Mouse (Mus musculus) MEL (cell line): Measurements from ENCODE around the gene Megf8. TPM values are rescaled to one million over a fixed set of nuclear protein-coding genes. Genes with fewer than 3 reads are reported as not detected.

ENCODE experiments used
- DNase-seq: peaks from one replicate; pipeline ENCODE4 v3.0.0; 2011; ENCODE audit warnings: low read depth, low spot score
- H3K27ac ChIP-seq: 2 replicates; pipeline ENCODE4 v1.5.1; 2012; ENCODE audit warnings: low read depth, mild to moderate bottlenecking, control low read depth, low read length, moderate library complexity; ENCODE audit not compliant: control insufficient read depth
- H3K27me3 ChIP-seq, 2 experiments: fragments of 150-350 bp in 1 of 2; sonication (generic) in 1 of 2; 2 replicates each; pipeline ENCODE4 v1.6.1; 2012; ENCODE audit warnings: low read length in 2 of 2, mild to moderate bottlenecking in 2 of 2, improper control_type of control experiment in 1 of 2, moderate library complexity in 1 of 2; ENCODE audit not compliant: insufficient read depth in 2 of 2, control insufficient read depth in 1 of 2
- H3K36me3 ChIP-seq, 2 experiments: 2 replicates each; pipeline ENCODE4 v1.6.1; 2012 to 2014; ENCODE audit warnings: low read length in 2 of 2, improper control_type of control experiment in 1 of 2, inconsistent platforms in 1 of 2, mild to moderate bottlenecking in 1 of 2; ENCODE audit not compliant: insufficient read depth in 2 of 2, control insufficient read depth in 1 of 2
- H3K4me1 ChIP-seq, 2 experiments: fragments of 150-350 bp in 1 of 2; sonication (generic) in 1 of 2; 2 replicates each; pipeline ENCODE4 v1.6.1; 2012; ENCODE audit warnings: low read length in 2 of 2, improper control_type of control experiment in 1 of 2, mild to moderate bottlenecking in 1 of 2; ENCODE audit not compliant: insufficient read depth in 2 of 2, control insufficient read depth in 1 of 2
- H3K4me3 ChIP-seq, 2 experiments: fragments of 150-350 bp in 1 of 2; sonication (generic) in 1 of 2; 2 replicates each; pipeline ENCODE4 v1.5.1; 2012; ENCODE audit warnings: low read depth in 2 of 2, low read length in 2 of 2, mild to moderate bottlenecking in 2 of 2, moderate library complexity in 2 of 2, control low read depth in 1 of 2, improper control_type of control experiment in 1 of 2; ENCODE audit not compliant: control insufficient read depth in 1 of 2, insufficient read depth in 1 of 2
- H3K79me2 ChIP-seq: 2 replicates; pipeline ENCODE4 v1.6.1; 2012; ENCODE audit warnings: mild to moderate bottlenecking, low read length, moderate library complexity; ENCODE audit not compliant: control insufficient read depth, poor library complexity, insufficient read depth
- H3K9ac ChIP-seq: 2 replicates; pipeline ENCODE4 v1.6.1; 2012; ENCODE audit warnings: low read depth, mild to moderate bottlenecking, control low read depth, low read length, moderate library complexity; ENCODE audit not compliant: control insufficient read depth, poor library complexity, severe bottlenecking
- H3K9me3 ChIP-seq: fragments of 150-350 bp; sonication (generic); replicated peaks from 2 replicates; pipeline ENCODE4 v1.6.1; 2012; ENCODE audit warnings: mild to moderate bottlenecking, low read length, improper control_type of control experiment, moderate library complexity; ENCODE audit not compliant: insufficient read depth
- CHD1 ChIP-seq: IDR thresholded peaks from 2 replicates; pipeline ENCODE4 v1.6.1; 2012; ENCODE audit warnings: low read depth, mild to moderate bottlenecking, inconsistent platforms, low read length, improper control_type of control experiment
- E2F4 ChIP-seq: IDR thresholded peaks from 2 replicates; pipeline ENCODE4 v1.6.1; 2011; ENCODE audit warnings: low read depth, low read length, improper control_type of control experiment, borderline replicate concordance
- EP300 ChIP-seq, 2 experiments: IDR thresholded peaks; 2 replicates each; pipeline ENCODE4 v1.6.1; 2011; ENCODE audit warnings: improper control_type of control experiment in 2 of 2, low read length in 2 of 2, low read depth in 1 of 2, mild to moderate bottlenecking in 1 of 2
- ETS1 ChIP-seq: IDR thresholded peaks from 2 replicates; pipeline ENCODE4 v1.6.1; 2012; ENCODE audit warnings: low read depth, mild to moderate bottlenecking, inconsistent platforms, low read length, improper control_type of control experiment, moderate library complexity
- MAFK ChIP-seq: IDR thresholded peaks from 2 replicates; pipeline ENCODE4 v1.6.1; 2011; ENCODE audit warnings: low read depth, mild to moderate bottlenecking, low read length, improper control_type of control experiment, borderline replicate concordance
- MAX ChIP-seq: IDR thresholded peaks from 2 replicates; pipeline ENCODE4 v1.6.1; 2011; ENCODE audit warnings: low read length, improper control_type of control experiment
- MYB ChIP-seq: IDR thresholded peaks from 2 replicates; pipeline ENCODE4 v1.6.1; 2011; ENCODE audit warnings: mild to moderate bottlenecking, low read depth, low read length, improper control_type of control experiment
- RCOR1 ChIP-seq: IDR thresholded peaks from 2 replicates; pipeline ENCODE4 v1.6.1; 2012; ENCODE audit warnings: low read depth, mild to moderate bottlenecking, inconsistent platforms, low read length, improper control_type of control experiment
- SIN3A ChIP-seq: IDR thresholded peaks from 2 replicates; pipeline ENCODE4 v1.6.1; 2012; ENCODE audit warnings: low read length, improper control_type of control experiment, inconsistent platforms
- TAL1 ChIP-seq: IDR thresholded peaks from 2 replicates; pipeline ENCODE4 v1.6.1; 2012; ENCODE audit warnings: mild to moderate bottlenecking, inconsistent platforms, low read length, moderate library complexity, mixed read lengths
- TCF12 ChIP-seq: IDR thresholded peaks from 2 replicates; pipeline ENCODE4 v1.6.1; 2014; ENCODE audit warnings: low read depth, mild to moderate bottlenecking, inconsistent platforms, low read length, improper control_type of control experiment, moderate library complexity
- USF2 ChIP-seq, 2 experiments: IDR thresholded peaks; 2 replicates each; pipeline ENCODE4 v1.6.1; 2011 to 2012; ENCODE audit warnings: improper control_type of control experiment in 2 of 2, low read length in 2 of 2, borderline replicate concordance in 1 of 2, inconsistent platforms in 1 of 2, low read depth in 1 of 2, mild to moderate bottlenecking in 1 of 2; ENCODE audit not compliant: insufficient read depth in 1 of 2
- ZC3H11A ChIP-seq: IDR thresholded peaks from 2 replicates; pipeline ENCODE4 v1.6.1; 2012; ENCODE audit warnings: low read depth, mild to moderate bottlenecking, inconsistent platforms, low read length, improper control_type of control experiment
- ZNF384 ChIP-seq: IDR thresholded peaks from 2 replicates; pipeline ENCODE4 v1.6.1; 2012; ENCODE audit warnings: low read depth, mild to moderate bottlenecking, inconsistent platforms, low read length, improper control_type of control experiment
- polyA plus RNA-seq, 2 experiments: library from polyadenylated mRNA; stranded (reverse) in 1 of 2; unstranded in 1 of 2; fragments of >175 nt in 1 of 2; fragments of >200 nt in 1 of 2; gene quantifications; 2 replicates each; pipeline versions ENCODE4 v1.2.1 to v1.2.4; 2012; ENCODE audit warnings: low replicate concordance in 2 of 2, low read depth in 1 of 2; ENCODE audit not compliant: insufficient read length in 2 of 2, insufficient read depth in 1 of 2, missing spikeins in 1 of 2
- total RNA-seq: library from RNA; depleted of rRNA; stranded (reverse); fragments of 300-350 nt; gene quantifications from 2 replicates; pipeline ENCODE4 v1.2.3, GENCODE M21; 2012

Gene Megf8
- total and polyA plus RNA-seq, 3 experiments, result 12.7 to 22.0 TPM; not detected in 1

DNA sequence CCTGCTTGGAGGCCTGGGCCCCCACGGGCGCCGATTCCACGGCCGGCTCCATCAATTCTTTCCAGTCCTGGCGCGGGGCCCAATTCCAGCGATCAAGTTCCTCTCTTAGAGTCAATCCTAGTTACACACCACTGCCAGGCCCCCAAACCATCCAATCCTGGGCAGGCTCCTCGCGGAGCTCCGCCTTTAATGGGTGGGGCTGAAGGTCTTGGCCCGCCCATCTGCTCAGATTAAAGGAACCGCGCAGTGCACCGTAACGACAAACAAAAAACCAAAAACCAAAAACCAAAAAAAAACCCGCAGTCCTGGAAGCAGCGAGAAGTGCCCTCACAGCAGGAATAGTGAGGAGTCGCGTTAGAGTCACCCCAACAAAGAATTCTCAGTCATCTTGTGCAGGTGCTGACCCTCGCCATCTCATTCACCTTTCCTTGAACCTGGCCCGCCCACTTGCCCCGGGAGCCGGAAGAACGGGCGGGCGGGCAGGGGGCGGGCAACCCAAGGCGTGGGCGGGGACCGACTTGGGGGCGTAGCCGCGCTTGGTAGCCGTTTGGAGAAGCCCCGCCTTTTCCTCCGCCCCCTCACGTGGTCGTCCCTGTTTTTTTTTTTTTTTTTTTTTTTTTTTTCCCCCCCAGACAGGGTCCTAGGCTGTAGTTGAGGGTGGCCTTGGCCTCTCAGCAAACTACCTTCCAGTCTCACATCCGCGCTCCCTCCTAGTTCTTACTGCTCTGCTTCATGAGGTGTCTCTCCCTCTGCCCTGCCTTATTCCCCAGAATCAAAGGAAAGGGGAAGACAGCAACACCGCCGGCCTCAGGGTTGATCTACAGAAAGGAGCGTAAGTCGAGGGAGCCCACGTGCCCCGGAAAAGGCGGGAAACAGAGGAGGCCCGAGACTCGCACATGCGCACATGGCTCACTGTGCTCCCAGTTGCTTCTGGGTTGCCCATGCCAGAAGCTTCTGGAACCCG, 78.9 kb downstream of the Megf8 start (continued):
- TF ChIP-seq SIN3A (peak; percentile 92; the same call in 1 of the 2 replicates), MAFK (no peak), ZNF384 (peak; percentile 98)

DNA sequence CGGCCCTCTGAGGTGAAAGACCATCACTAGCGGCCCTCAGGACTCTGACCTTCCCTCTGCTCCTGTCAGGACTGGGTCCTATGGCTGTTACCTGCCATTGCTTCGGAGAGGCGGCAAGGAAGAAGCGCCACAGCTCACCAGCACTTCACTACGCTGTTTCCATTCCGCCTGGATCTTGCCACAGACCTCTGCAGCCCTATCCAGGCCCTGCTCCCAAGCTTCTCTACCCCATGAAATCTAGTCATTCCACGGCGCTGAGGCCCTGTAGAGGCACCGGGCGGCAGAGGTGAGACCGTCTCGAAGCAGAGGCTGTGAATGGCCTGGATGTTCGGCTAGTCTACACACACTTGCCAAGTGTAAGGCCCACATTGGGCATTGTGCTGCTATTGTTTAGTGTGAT, 79.7 kb downstream of the Megf8 start:
- no peaks in the 10 kb centered on the region for H3K27me3 ChIP-seq
- peaks cover 3 to 15% of the 10 kb centered on the region in 2 experiments; a peak in 3 of 4 replicates for H3K4me1 ChIP-seq
- H3K79me2 ChIP-seq, result no peaks in the 10 kb centered on the region; the same call in 1 of the 2 replicates
- H3K9me3 ChIP-seq, result no peaks in the 10 kb centered on the region
- no peak overlapping the region for H3K4me3 ChIP-seq
- DNase-seq, result no peak
- TF ChIP-seq TAL1 (no peak), EP300 (IDR thresholded peaks at IDR 0.05; ENCODE audit: low read depth in 1 of 2, low read length in 2 of 2) (no peak), CHD1 (no peak), ZC3H11A (no peak), MAFK (no peak), MYB (no peak), MAX (no peak), USF2 (IDR thresholded peaks at IDR 0.05; ENCODE audit: borderline replicate concordance in 1 of 2, insufficient read depth in 1 of 2, low read depth in 1 of 2, low read length in 2 of 2) (no peak), E2F4 (no peak), RCOR1 (no peak), TCF12 (no peak)
- no peak overlapping the region for H3K9ac ChIP-seq
- peaks cover 0 to 10% of the 10 kb centered on the region in 2 experiments; a peak in 2 of 4 replicates for H3K36me3 ChIP-seq
- peak overlapping the region; percentile 54; the same call in 1 of the 2 replicates for H3K27ac ChIP-seq

DNA sequence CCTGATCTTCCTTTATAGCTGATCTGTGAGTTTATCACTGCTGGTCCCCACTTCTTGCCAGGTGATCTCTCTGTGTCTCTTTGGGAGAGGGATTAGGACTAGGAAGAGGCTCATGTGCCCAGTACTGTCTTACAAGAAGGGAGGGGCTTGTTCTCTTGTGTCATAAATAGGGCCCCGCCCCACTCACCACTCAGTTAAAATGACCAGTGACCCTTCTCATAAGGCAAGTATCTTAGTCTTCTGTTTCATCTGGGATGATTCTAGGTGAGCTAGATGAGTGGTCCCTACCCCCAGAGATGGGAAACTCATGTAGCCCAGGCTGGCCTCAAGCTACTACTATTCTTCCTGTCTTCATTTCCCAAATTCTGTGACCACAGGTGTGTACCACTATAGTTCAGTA, 81.6 kb downstream of the Megf8 start, which contains the start of gene Lipe:
Lipe (minus strand) TSS at position 101 of the 400 bp plus-strand sequence.
- H3K4me3 ChIP-seq, result no peak within 1 kb of the TSS
- peaks cover 0 to 16% of the 10 kb centered on the region in 2 experiments; a peak in 2 of 4 replicates for H3K36me3 ChIP-seq
- no peaks in the 10 kb centered on the region for H3K9me3 ChIP-seq
- DNase-seq, result no peak
- no peaks in the 10 kb centered on the region; the same call in 1 of the 2 replicates for H3K79me2 ChIP-seq
- no peak within 1 kb of the TSS for H3K27ac ChIP-seq
- peaks cover 3 to 19% of the 10 kb centered on the region in 2 experiments for H3K4me1 ChIP-seq
- no peak for TF ChIP-seq MYB
- TF ChIP-seq ETS1, result no peak
- TF ChIP-seq TAL1, result no peak
- no peak for TF ChIP-seq CHD1
- no peak for TF ChIP-seq RCOR1
- no peak within 1 kb of the TSS for H3K9ac ChIP-seq
- H3K27me3 ChIP-seq, result no peaks in the 10 kb centered on the region
